9 mouse cellular contexts compared by ENCODE assay signal in genomic region chr4:130307851-130308230, GRCm38 (mm10). TPM values are rescaled to one million over a fixed set of nuclear protein-coding genes. Genes with fewer than 3 reads are reported as not detected.
A peak's percentile ranks its signal among the peaks of the same experiment; 100 is the strongest.
DNase-seq lines count a peak whose midpoint lies in the region; ATAC-seq and TF ChIP-seq lines count a peak whose summit lies in the region.
"Had no signal": no experiment of that assay in that cellular context is flagged by ENCODE, and none has a peak within 500 bp of the region (broad histone marks: within the 10 kb centered on the region; RNA-seq: fewer than 3 reads in every experiment).

No protein-coding gene starts in this region.

- H3K4me1 ChIP-seq in liver, embryonic 13.5 days (replicated peaks): peaks cover 24% of the 10 kb centered on the region

- under 1% methylated on average over 23 of the region's 23 CpGs for WGBS in liver, embryonic 13.5 days (ENCODE audit: insufficient replicate concordance)

- no peaks in the 10 kb centered on the region for H3K9me3 ChIP-seq in liver, embryonic 13.5 days (replicated peaks)

- peak overlapping the region; percentile 57 for H3K4me3 ChIP-seq in liver, embryonic 13.5 days (replicated peaks)
- H3K4me3 ChIP-seq in myocyte: peak overlapping the region; percentile 29

- no peak overlapping the region for H3K27ac ChIP-seq in liver, embryonic 13.5 days

- H3K4me2 ChIP-seq in liver, embryonic 13.5 days: peak overlapping the region; percentile 79
- H3K4me2 ChIP-seq in myocyte (ENCODE audit: low read depth): peak overlapping the region; percentile 73

- peak; percentile 22 for ATAC-seq in frontal cortex, adult (ENCODE audit: low TSS enrichment)
- ATAC-seq in liver, embryonic 13.5 days (ENCODE audit: low read depth): no peak

- H3K9ac ChIP-seq in liver, embryonic 13.5 days: peak overlapping the region; percentile 49; the same call in 1 of the 2 replicates

- no peaks in the 10 kb centered on the region for H3K79me2 ChIP-seq in myocyte (ENCODE audit: control insufficient read depth, insufficient read depth)

- TF ChIP-seq POLR2A in myocyte (IDR thresholded peaks at IDR 0.05; ENCODE audit: insufficient read length, low read depth): no peak

- H3K27me3 ChIP-seq in liver, embryonic 13.5 days: peaks cover 87% of the 10 kb centered on the region
- no peaks in the 10 kb centered on the region for H3K27me3 ChIP-seq in myocyte (ENCODE audit: control insufficient read depth, insufficient read depth, insufficient read length)

- no peak overlapping the region for H3ac ChIP-seq in myocyte (ENCODE audit: control insufficient read depth, insufficient read length)

- no peak for DNase-seq in frontal cortex, postnatal 10 days (ENCODE audit: low spot score in 2 of 2)
- DNase-seq in embryo, embryonic 10.5 days (ENCODE audit: low spot score): peak; percentile 80
- peak; percentile 55 for DNase-seq in heart, adult 8-10 months (ENCODE audit: low spot score)
- peak; percentile 94 for DNase-seq in kidney, adult 11 months
- no peak for DNase-seq in liver, embryonic 13.5 days
- peak; percentile 84 for DNase-seq in yolk sac, embryonic 10.5 days (ENCODE audit: low spot score)

- no peaks in the 10 kb centered on the region for H3K36me3 ChIP-seq in liver, embryonic 13.5 days
- no peaks in the 10 kb centered on the region for H3K36me3 ChIP-seq in myocyte (ENCODE audit: control insufficient read depth, insufficient read depth)

TF ChIP-seq in myocyte, 11 proteins besides CTCF, POLR2A, EP300 and RAD21:
- TF ChIP-seq MAX (IDR thresholded peaks at IDR 0.05; ENCODE audit: low read depth) (no peak), POLR2AphosphoS2 (IDR thresholded peaks at IDR 0.05; ENCODE audit: insufficient read length, low read depth) (no peak), MYOD1 (IDR thresholded peaks at IDR 0.05; ENCODE audit: control insufficient read depth in 1 of 3, insufficient read length in 2 of 3, low read depth in 2 of 3) (peak in 1 of 3 experiments; percentile 51), REST (IDR thresholded peaks at IDR 0.05; ENCODE audit: insufficient read depth, insufficient read length) (no peak), MYOG (IDR thresholded peaks at IDR 0.05; ENCODE audit: control insufficient read depth in 1 of 3, insufficient read depth in 1 of 3, insufficient read length in 2 of 3, low read depth in 2 of 3) (peak in 1 of 3 experiments; percentile 38), E2F4 (IDR thresholded peaks at IDR 0.05; ENCODE audit: insufficient read depth) (no peak), TCF12 (IDR thresholded peaks at IDR 0.05; ENCODE audit: insufficient read depth, poor library complexity, severe bottlenecking) (no peak), USF1 (IDR thresholded peaks at IDR 0.05; ENCODE audit: low read depth) (no peak)

RNA-seq across cellular contexts. Expression of gene Fabp3, which starts 0.6 kb away (rescaled TPM):
- 1,000 to 10,000 TPM; 6,025 to 7,484 (median 6,750) TPM for total RNA-seq in heart, adult 8-10 months (2022)
- 1.5 and 2.8 TPM in 2 replicates for polyA plus RNA-seq in liver, embryonic 13.5 days (2015; fragmentation: Nextera tagmentation; extraction: Ambion mirVana)
- polyA plus RNA-seq in myocyte (2012; fragmentation: generic; extraction: Trizol): 71.9 TPM

RNA-seq across cellular contexts. Expression of gene Gm10570, which starts 0.6 kb away (rescaled TPM):
- total RNA-seq in heart, adult 8-10 months (2022): under 1 TPM in 1 of 4 experiments, not detected in 3; 0.91 TPM
- not detected in 2 replicates for polyA plus RNA-seq in liver, embryonic 13.5 days (2015; fragmentation: Nextera tagmentation; extraction: Ambion mirVana)
- polyA plus RNA-seq in myocyte (2012; fragmentation: generic; extraction: Trizol): 0.24 TPM
- polyA plus RNA-seq: C2C12 had no signal

RNA-seq across cellular contexts. Expression of gene Serinc2, which starts 28.8 kb away (rescaled TPM):
- 1 to 10 TPM; 1.9 to 3.7 (median 2.6) TPM for total RNA-seq in heart, adult 8-10 months (2022)
- 0.99 and 1.6 TPM in 2 replicates for polyA plus RNA-seq in liver, embryonic 13.5 days (2015; fragmentation: Nextera tagmentation; extraction: Ambion mirVana)
- 120 TPM for polyA plus RNA-seq in myocyte (2012; fragmentation: generic; extraction: Trizol)

RNA-seq across cellular contexts. Expression of gene Zcchc17, which starts 51.9 kb away (rescaled TPM):
- 10 to 100 TPM; 24.2 to 35.4 (median 29.0) TPM for total RNA-seq in heart, adult 8-10 months (2022)
- 50.2 and 57.6 TPM in 2 replicates for polyA plus RNA-seq in liver, embryonic 13.5 days (2015; fragmentation: Nextera tagmentation; extraction: Ambion mirVana)
- polyA plus RNA-seq in myocyte (2012; fragmentation: generic; extraction: Trizol): 24.0 TPM

RNA-seq across cellular contexts. Expression of gene Snrnp40, which starts 52.1 kb away (rescaled TPM):
- 10 to 100 TPM; 12.8 to 17.2 (median 16.7) TPM for total RNA-seq in heart, adult 8-10 months (2022)
- 94.0 and 96.3 TPM in 2 replicates for polyA plus RNA-seq in liver, embryonic 13.5 days (2015; fragmentation: Nextera tagmentation; extraction: Ambion mirVana)
- polyA plus RNA-seq in myocyte (2012; fragmentation: generic; extraction: Trizol): 37.8 TPM

Comparison
In these comparisons a context has a peak if more than half of its experiments do, and no peak if none do; other contexts are left out.
1. DNase-seq: peak in embryo, embryonic 10.5 days (single experiment), heart, adult 8-10 months (single experiment), kidney, adult 11 months (single experiment) and yolk sac, embryonic 10.5 days (single experiment); none in frontal cortex, postnatal 10 days (0 of 2) and liver, embryonic 13.5 days (single experiment).
2. RNA of gene Fabp3, which starts 0.6 kb away (polyA plus RNA-seq): 71.9 TPM in myocyte (single experiment); 1.5 to 2.8 TPM in liver, embryonic 13.5 days; every median in the first group is over 10 times any median in the second.
3. RNA of gene Serinc2, which starts 28.8 kb away (polyA plus RNA-seq): 120 TPM in myocyte (single experiment); 0.99 to 1.6 TPM in liver, embryonic 13.5 days; every median in the first group is over 10 times any median in the second.